In genomic region chr11:102946265-102946991, GRCm38 (mm10) we compare ENCODE assay signal across 8 mouse cellular contexts. TPM values are rescaled to one million over a fixed set of nuclear protein-coding genes. Genes with fewer than 3 reads are reported as not detected.
A peak's percentile ranks its signal among the peaks of the same experiment; 100 is the strongest.
DNase-seq lines count a peak whose midpoint lies in the region; ATAC-seq and TF ChIP-seq lines count a peak whose summit lies in the region.

TSS of gene C1ql1 (minus strand) at chr11:102946688.

- WGBS in embryonic facial prominence, embryonic 12.5 days, result 1% methylated on average over 87 of the region's 87 CpGs
- WGBS in kidney, adult 2 months, result 1% methylated on average over 87 of the region's 87 CpGs
- WGBS in limb, embryonic 12.5 days, result under 1% methylated on average over 87 of the region's 87 CpGs
- under 1% methylated on average over 72 of the region's 87 CpGs for WGBS in midbrain, embryonic 13.5 days
- WGBS in small intestine, adult 2 months, result 2% methylated on average over 86 of the region's 87 CpGs

- peaks cover 40% of the 10 kb centered on the region for H3K4me1 ChIP-seq in embryonic facial prominence, embryonic 12.5 days
- H3K4me1 ChIP-seq in kidney, adult 2 months (ENCODE audit: control insufficient read depth, insufficient read depth, low read length), result no peaks in the 10 kb centered on the region
- peaks cover 32% of the 10 kb centered on the region for H3K4me1 ChIP-seq in limb, embryonic 12.5 days (replicated peaks)
- H3K4me1 ChIP-seq in midbrain, embryonic 13.5 days (replicated peaks), result peaks cover 43% of the 10 kb centered on the region
- H3K4me1 ChIP-seq in small intestine, adult 2 months (ENCODE audit: control insufficient read depth, insufficient read depth, insufficient read length, low read length), result peaks cover 8% of the 10 kb centered on the region

- peak within 1 kb of the TSS; percentile 17; the same call in 1 of the 2 replicates for H3K27ac ChIP-seq in embryonic facial prominence, embryonic 12.5 days
- H3K27ac ChIP-seq in kidney, adult 2 months (ENCODE audit: insufficient read depth, low read depth, low read length), result no peak within 1 kb of the TSS
- H3K27ac ChIP-seq in limb, embryonic 12.5 days, result no peak within 1 kb of the TSS
- H3K27ac ChIP-seq in midbrain, embryonic 13.5 days, result no peak within 1 kb of the TSS
- H3K27ac ChIP-seq in small intestine, adult 2 months (ENCODE audit: insufficient read depth, low read depth, low read length), result no peak within 1 kb of the TSS

- peak; percentile 63 to 76 for DNase-seq in adrenal gland, postnatal 4 days (ENCODE audit: low spot score in 2 of 2)
- DNase-seq in heart, adult 8-10 months (ENCODE audit: low spot score), result peak; percentile 52
- peak; percentile 91 for DNase-seq in kidney, adult 2 months
- DNase-seq in adipocyte (ENCODE audit: low spot score), result no peak

- no peak for TF ChIP-seq POLR2A in kidney, adult 2 months (IDR thresholded peaks at IDR 0.05; ENCODE audit: low read depth, low read length)
- no peak for TF ChIP-seq POLR2A in small intestine, adult 2 months (IDR thresholded peaks at IDR 0.05; ENCODE audit: low read depth, low read length)

- peak within 1 kb of the TSS; percentile 67 for H3K4me2 ChIP-seq in embryonic facial prominence, embryonic 12.5 days (replicated peaks)
- peak within 1 kb of the TSS; percentile 58 for H3K4me2 ChIP-seq in limb, embryonic 12.5 days
- H3K4me2 ChIP-seq in midbrain, embryonic 13.5 days (replicated peaks), result peak within 1 kb of the TSS; percentile 63

- peak within 1 kb of the TSS; percentile 42; the same call in 1 of the 2 replicates for H3K9ac ChIP-seq in embryonic facial prominence, embryonic 12.5 days
- H3K9ac ChIP-seq in limb, embryonic 12.5 days (replicated peaks), result no peak within 1 kb of the TSS; the same call in 1 of the 2 replicates
- peak within 1 kb of the TSS; percentile 63 for H3K9ac ChIP-seq in midbrain, embryonic 13.5 days (replicated peaks)

- H3K4me3 ChIP-seq in embryonic facial prominence, embryonic 12.5 days, result peak within 1 kb of the TSS; percentile 34
- H3K4me3 ChIP-seq in kidney, adult 2 months (ENCODE audit: insufficient read depth, low read depth, low read length), result peak within 1 kb of the TSS; percentile 19; the same call in 1 of the 2 replicates
- peak within 1 kb of the TSS; percentile 42 for H3K4me3 ChIP-seq in limb, embryonic 12.5 days (replicated peaks)
- H3K4me3 ChIP-seq in midbrain, embryonic 13.5 days (replicated peaks), result peak within 1 kb of the TSS; percentile 43
- peak within 1 kb of the TSS; percentile 52 for H3K4me3 ChIP-seq in small intestine, adult 2 months (ENCODE audit: low read depth, low read length)

- no peaks in the 10 kb centered on the region for H3K9me3 ChIP-seq in embryonic facial prominence, embryonic 12.5 days
- H3K9me3 ChIP-seq in limb, embryonic 12.5 days, result no peaks in the 10 kb centered on the region
- H3K9me3 ChIP-seq in midbrain, embryonic 13.5 days, result no peaks in the 10 kb centered on the region

- peak; percentile 58 for ATAC-seq in embryonic facial prominence, embryonic 12.5 days (ENCODE audit: insufficient number of reproducible peaks, insufficient read depth, low FRiP score, low TSS enrichment)
- ATAC-seq in limb, embryonic 12.5 days (ENCODE audit: insufficient number of reproducible peaks, insufficient read depth, low FRiP score, low TSS enrichment, low read depth), result peak; percentile 52
- ATAC-seq in midbrain, embryonic 13.5 days, result peak; percentile 71

- no peak for TF ChIP-seq CTCF in kidney, adult 2 months (conservative IDR thresholded peaks at IDR 0.05; ENCODE audit: insufficient read depth, insufficient read length, low read depth, low read length)
- TF ChIP-seq CTCF in small intestine, adult 2 months (IDR thresholded peaks at IDR 0.05; ENCODE audit: extremely low read depth, insufficient read length, insufficient replicate concordance, low read depth, low read length), result no peak

- H3K36me3 ChIP-seq in embryonic facial prominence, embryonic 12.5 days, result no peaks in the 10 kb centered on the region
- no peaks in the 10 kb centered on the region for H3K36me3 ChIP-seq in kidney, adult 2 months (ENCODE audit: control insufficient read depth, insufficient read depth, low read length)
- H3K36me3 ChIP-seq in limb, embryonic 12.5 days, result no peaks in the 10 kb centered on the region
- H3K36me3 ChIP-seq in midbrain, embryonic 13.5 days, result no peaks in the 10 kb centered on the region
- H3K36me3 ChIP-seq in small intestine, adult 2 months (ENCODE audit: control insufficient read depth, insufficient read depth, low read length), result no peaks in the 10 kb centered on the region

- H3K27me3 ChIP-seq in embryonic facial prominence, embryonic 12.5 days, result peaks cover 97% of the 10 kb centered on the region
- H3K27me3 ChIP-seq in kidney, adult 2 months (replicated peaks; ENCODE audit: control insufficient read depth, insufficient read depth, low read length), result peaks cover 6% of the 10 kb centered on the region
- H3K27me3 ChIP-seq in limb, embryonic 12.5 days, result peaks cover 98% of the 10 kb centered on the region
- H3K27me3 ChIP-seq in midbrain, embryonic 13.5 days, result peaks cover 98% of the 10 kb centered on the region
- H3K27me3 ChIP-seq in small intestine, adult 2 months (ENCODE audit: control insufficient read depth, insufficient read depth, low read length), result peaks cover 57% of the 10 kb centered on the region

RNA-seq across cellular contexts. Expression of gene C1ql1, which starts in this region (rescaled TPM):
- total RNA-seq in adrenal gland, postnatal 4 days (2021), result 10 to 100 TPM; 52.6 to 56.8 TPM
- polyA plus RNA-seq in embryonic facial prominence, embryonic 12.5 days (2016; fragmentation: Nextera tagmentation; extraction: Ambion mirVana), result 3.7 and 3.9 TPM in 2 replicates
- not detected for total RNA-seq in heart, adult 8-10 months (2022)
- polyA plus RNA-seq in kidney, adult 2 months (2012; rRNA removed), result 0.38 and 0.39 TPM in 2 replicates
- 1.3 and 1.6 TPM in 2 replicates for polyA plus RNA-seq in limb, embryonic 12.5 days (2016; fragmentation: Nextera tagmentation; extraction: Ambion mirVana)
- polyA plus RNA-seq in midbrain, embryonic 13.5 days (2015; fragmentation: Nextera tagmentation; extraction: Ambion mirVana), result 5.7 and 8.2 TPM in 2 replicates
- 0.29 and 0.70 TPM in 2 replicates for polyA plus RNA-seq in small intestine, adult 2 months (2012; rRNA removed)

Comparison
In these comparisons a context has a peak if more than half of its experiments do, and no peak if none do; other contexts are left out.
1. RNA of gene C1ql1 (total RNA-seq): 52.6 to 56.8 TPM in adrenal gland, postnatal 4 days; not detected in heart, adult 8-10 months; every median in the first group is over 10 times any median in the second.
2. Peak in DNase-seq in heart, adult 8-10 months; RNA of the gene not detected or under 1 TPM.
3. Peak in DNase-seq and H3K4me3 ChIP-seq in kidney, adult 2 months; RNA of the gene not detected or under 1 TPM.
4. Peak in every context shown above with its lines, with median percentiles within 50 percentile points of each other: ATAC-seq, H3K4me2 ChIP-seq and H3K4me3 ChIP-seq.